Mouse (Mus musculus): ENCODE measurements around the gene Dstyk.
A peak's percentile ranks its signal among the peaks of the same experiment; 100 is the strongest.
"Not testable (repeated sequence)": the region's sequence is repeated elsewhere in the genome, so short reads cannot be mapped to it uniquely, and the experiment has no call there.

The Dstyk gene

GRCm38 (mm10) chr1:132436960-132437359 is 19.6 kb downstream of the Dstyk start:
- no peak for DNase-seq (ENCODE audit: low read depth, low spot score)

GRCm38 (mm10) chr1:132437389-132437788 is 20.0 kb downstream of the Dstyk start:
- DNase-seq (ENCODE audit: low read depth, low spot score) = no peak

GRCm38 (mm10) chr1:132440896-132441435 is 23.6 kb downstream of the Dstyk start:
- DNase-seq (ENCODE audit: low read depth, low spot score) = no peak

- no peak for DNase-seq (ENCODE audit: low read depth, low spot score)
Measured at GRCm38 (mm10) chr1:132449742-132450141, 32.4 kb downstream of the Dstyk start.

- no peak for DNase-seq (ENCODE audit: low read depth, low spot score)
Measured at GRCm38 (mm10) chr1:132464651-132465050, 47.3 kb downstream of the Dstyk start.

GRCm38 (mm10) chr1:132468926-132469325 is 51.6 kb downstream of the Dstyk start:
- no peak for DNase-seq (ENCODE audit: low read depth, low spot score)

GRCm38 (mm10) chr1:132469519-132469918 is 52.2 kb downstream of the Dstyk start:
- no peak for DNase-seq (ENCODE audit: low read depth, low spot score)

- not testable (repeated sequence) for DNase-seq (ENCODE audit: low read depth, low spot score)
Measured at GRCm38 (mm10) chr1:132470031-132470430, 52.7 kb downstream of the Dstyk start.

- peak; percentile 81 for DNase-seq (ENCODE audit: low read depth, low spot score)
Measured at GRCm38 (mm10) chr1:132471032-132471431, 53.7 kb downstream of the Dstyk start.

GRCm38 (mm10) chr1:132471499-132471898 is 54.1 kb downstream of the Dstyk start:
- no peak for DNase-seq (ENCODE audit: low read depth, low spot score)

- DNase-seq (ENCODE audit: low read depth, low spot score) = no peak
Measured at GRCm38 (mm10) chr1:132472537-132472936, 55.2 kb downstream of the Dstyk start.

- DNase-seq (ENCODE audit: low read depth, low spot score) = no peak
Measured at GRCm38 (mm10) chr1:132474496-132474895, 57.1 kb downstream of the Dstyk start.

GRCm38 (mm10) chr1:132476575-132476927 is 59.2 kb downstream of the Dstyk start:
- no peak for DNase-seq (ENCODE audit: low read depth, low spot score)

GRCm38 (mm10) chr1:132476928-132477691 is 59.8 kb downstream of the Dstyk start, which contains the start of gene Rbbp5:
Rbbp5 (plus strand) TSS chr1:132477365.
- peak; percentile 73 for DNase-seq (ENCODE audit: low read depth, low spot score)

GRCm38 (mm10) chr1:132479438-132479837 is 62.1 kb downstream of the Dstyk start:
- no peak for DNase-seq (ENCODE audit: low read depth, low spot score)

GRCm38 (mm10) chr1:132481619-132482018 is 64.3 kb downstream of the Dstyk start:
- no peak for DNase-seq (ENCODE audit: low read depth, low spot score)

GRCm38 (mm10) chr1:132483234-132483633 is 65.9 kb downstream of the Dstyk start:
- no peak for DNase-seq (ENCODE audit: low read depth, low spot score)

GRCm38 (mm10) chr1:132483759-132484158 is 66.4 kb downstream of the Dstyk start:
- DNase-seq (ENCODE audit: low read depth, low spot score) = no peak

- no peak for DNase-seq (ENCODE audit: low read depth, low spot score)
Measured at GRCm38 (mm10) chr1:132500535-132500934, 83.2 kb downstream of the Dstyk start.

GRCm38 (mm10) chr1:132505155-132505554 is 87.8 kb downstream of the Dstyk start:
- no peak for DNase-seq (ENCODE audit: low read depth, low spot score)

GRCm38 (mm10) chr1:132506058-132506457 is 88.7 kb downstream of the Dstyk start, which contains the start of gene Tmem81:
Tmem81 (plus strand) TSS chr1:132506230.
- DNase-seq (ENCODE audit: low read depth, low spot score) = no peak

- no peak for DNase-seq (ENCODE audit: low read depth, low spot score)
Measured at GRCm38 (mm10) chr1:132506656-132507055, 89.3 kb downstream of the Dstyk start.

GRCm38 (mm10) chr1:132509771-132510170 is 92.4 kb downstream of the Dstyk start:
- no peak for DNase-seq (ENCODE audit: low read depth, low spot score)
